Mouse (Mus musculus) embryo, embryonic 10.5 days (tissue): ENCODE data around the gene Vmn1r45.
"Not testable (repeated sequence)": the region's sequence is repeated elsewhere in the genome, so short reads cannot be mapped to it uniquely, and the experiment has no call there.

ENCODE experiments used
- DNase-seq: peaks from one replicate; pipeline ENCODE4 v3.0.0-alpha.2; 2015; ENCODE audit warnings: low spot score

The Vmn1r45 gene

DNA sequence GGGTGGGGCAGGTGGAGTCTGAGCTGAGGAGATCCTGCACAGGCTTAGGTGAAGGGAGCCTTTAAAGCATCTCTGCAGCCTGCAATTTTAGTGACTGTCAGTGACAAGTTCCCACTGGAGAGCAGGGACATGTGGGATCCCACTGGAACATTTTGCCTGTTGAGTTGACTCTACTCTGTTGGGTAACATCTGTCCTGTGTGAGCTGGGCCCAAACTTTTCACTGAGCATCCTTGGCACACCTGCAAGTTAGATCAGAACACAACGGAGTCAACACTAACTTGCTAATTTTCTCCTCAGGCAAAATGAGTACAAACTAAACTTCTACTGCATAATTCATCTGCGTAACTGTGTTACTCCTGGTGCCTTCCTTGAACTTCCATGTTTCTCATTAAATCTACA lies at the start of gene Vmn1r45:
TSS of gene Vmn1r45 (minus strand) at position 101 of the 400 bp plus-strand sequence.
- not testable (repeated sequence) for DNase-seq

DNA sequence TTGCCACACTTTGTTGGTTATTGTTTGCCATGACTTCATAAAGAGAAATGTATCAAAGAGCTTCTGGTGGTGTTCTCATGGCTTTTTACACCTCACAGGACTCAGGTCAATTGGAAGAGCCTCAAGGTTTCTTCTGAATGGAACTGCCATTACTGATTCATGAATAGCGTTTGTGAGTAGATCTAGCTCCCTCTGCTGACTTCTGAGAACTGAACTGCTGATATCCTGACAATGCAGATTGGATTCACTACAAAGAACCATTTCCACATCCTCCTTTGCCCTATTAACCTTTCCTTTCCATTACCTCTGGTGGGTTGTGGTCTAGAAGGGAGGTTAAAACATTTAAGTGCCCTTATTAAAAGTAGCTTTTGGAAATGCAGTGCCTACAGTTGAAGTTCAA lies 45.6 kb upstream of the Vmn1r45 start:
- DNase-seq = no peak

DNA sequence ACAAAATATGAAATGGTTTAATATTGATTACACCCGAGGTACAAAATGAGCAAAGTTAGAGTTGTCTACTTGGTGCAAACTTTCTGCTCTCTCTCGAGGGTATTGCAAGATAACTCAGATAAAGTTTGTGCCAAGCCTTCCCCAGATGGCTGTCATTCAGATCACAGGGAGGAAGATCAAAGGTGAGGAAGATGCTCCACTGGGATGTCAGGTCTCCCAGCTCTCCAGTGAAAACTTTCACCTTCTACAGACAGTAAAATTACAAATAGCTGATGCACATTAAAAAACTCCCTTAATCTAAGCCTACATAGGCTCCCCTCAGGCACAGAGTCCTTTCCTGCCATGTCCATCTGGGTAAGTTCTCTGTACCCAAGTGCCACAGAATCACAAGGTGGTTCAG lies 28.6 kb upstream of the Vmn1r45 start, which contains the start of gene Vmn1r46:
TSS of gene Vmn1r46 (plus strand) at position 301 of the 400 bp plus-strand sequence.
- DNase-seq = no peak

DNA sequence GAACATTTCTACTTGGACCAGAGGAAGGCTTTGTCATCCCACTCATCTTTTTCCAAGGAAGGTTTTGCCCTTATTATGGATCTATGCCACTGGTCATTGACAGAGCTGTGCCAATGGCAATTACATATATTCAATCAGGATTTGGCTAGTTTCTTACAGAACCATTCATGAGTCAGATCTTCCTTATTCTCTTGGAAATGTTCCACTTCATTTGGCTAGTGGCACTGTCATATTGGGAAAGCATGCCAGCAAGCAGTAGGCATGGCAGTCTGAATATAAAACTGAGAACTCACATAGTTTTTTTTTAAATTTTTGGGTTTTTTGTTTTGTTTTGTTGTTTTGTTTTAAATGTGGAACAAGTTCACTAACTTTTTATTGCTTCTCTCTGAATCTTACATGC lies 25.9 kb upstream of the Vmn1r45 start:
- no peak for DNase-seq

DNA sequence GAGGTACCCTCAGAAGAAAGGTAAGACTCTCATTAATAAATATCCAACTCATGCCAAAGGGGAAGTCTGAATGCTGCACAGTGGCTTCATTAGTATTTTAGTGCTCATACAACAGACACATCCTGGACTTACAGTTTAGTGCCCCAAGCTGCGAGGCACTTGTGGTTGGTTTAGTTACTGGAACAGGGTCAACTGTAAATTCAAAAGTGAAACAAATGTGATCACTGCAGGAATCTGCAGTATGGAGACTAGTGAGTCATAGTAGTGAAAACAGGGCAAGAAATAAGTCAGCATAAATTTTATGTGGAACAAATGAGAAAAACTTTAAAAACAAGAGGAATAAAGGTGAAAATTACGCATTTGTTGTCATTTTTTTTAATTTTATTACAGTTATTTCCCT lies 13.2 kb upstream of the Vmn1r45 start:
- no peak for DNase-seq

DNA sequence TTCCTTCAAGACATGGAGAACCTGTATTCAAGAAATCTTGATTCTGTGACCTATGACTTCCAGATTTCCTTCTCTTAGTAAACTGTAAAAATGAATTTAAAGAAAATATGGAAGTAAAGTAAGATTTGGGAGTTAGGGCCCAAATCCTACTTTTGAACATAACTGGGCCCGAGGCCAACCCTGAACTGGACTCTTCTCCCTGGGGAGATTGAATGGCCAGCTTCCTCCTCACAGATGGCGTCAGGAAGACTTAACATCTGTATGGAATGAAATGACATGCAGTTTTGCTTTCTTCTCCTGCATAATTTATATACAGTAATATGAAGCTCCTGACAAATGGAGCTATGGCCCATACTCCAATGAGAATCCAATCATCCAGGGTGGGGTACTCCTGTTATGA lies 528 bp upstream of the Vmn1r45 start:
- DNase-seq = no peak

DNA sequence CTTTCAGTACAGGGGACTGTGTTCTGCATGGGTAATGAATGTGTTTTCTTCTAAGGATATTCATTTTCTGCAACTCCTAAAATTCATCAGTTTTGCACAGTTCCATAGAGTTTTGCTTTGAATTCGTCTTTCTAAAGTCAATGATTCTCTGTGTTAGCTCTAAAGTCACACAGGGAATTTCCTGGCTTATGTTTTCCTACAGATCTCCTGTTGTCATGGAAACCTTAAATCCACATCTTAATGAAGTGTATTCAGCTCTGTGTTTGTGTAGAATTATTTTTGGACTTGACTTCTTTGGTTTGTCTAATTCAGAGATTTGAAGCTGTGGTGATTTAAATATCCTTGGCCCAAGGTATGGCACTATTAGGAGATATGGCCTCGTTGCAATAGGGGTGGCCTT lies 56.6 kb downstream of the Vmn1r45 start:
- no peak for DNase-seq

DNA sequence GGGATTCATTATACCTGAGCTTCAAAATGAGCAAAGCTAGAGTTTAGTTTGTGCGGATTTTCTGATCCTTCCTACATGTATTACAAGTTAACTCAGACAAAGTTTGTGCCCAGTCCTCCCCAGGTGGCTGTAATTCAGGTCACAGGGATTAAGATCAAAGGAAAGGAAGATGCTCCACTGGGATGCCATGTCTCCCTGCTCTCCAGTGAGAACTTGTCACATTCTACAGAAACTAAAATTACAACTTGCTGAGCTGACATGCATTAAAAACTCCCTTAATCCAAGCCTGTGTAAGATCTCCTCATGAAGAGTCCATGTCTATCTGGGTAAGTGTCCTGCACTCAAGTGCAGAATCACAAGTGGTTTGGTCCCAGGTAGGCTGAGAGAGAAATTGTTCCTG lies 57.0 kb downstream of the Vmn1r45 start, which contains the start of gene Vmn1r44:
TSS of gene Vmn1r44 (plus strand) at position 301 of the 400 bp plus-strand sequence.
- no peak for DNase-seq
